Mouse (Mus musculus): ENCODE data around the gene Fgd5.

GRCm38 (mm10) chr6:91990101-91990500 is 11.4 kb downstream of the Fgd5 start:
- TF ChIP-seq CTCF (IDR thresholded peaks at IDR 0.05; ENCODE audit: low read depth, low read length) (no peak), EP300 (IDR thresholded peaks at IDR 0.05; ENCODE audit: insufficient read depth, low read depth, low read length) (no peak), POLR2A (IDR thresholded peaks at IDR 0.05; ENCODE audit: insufficient read depth, low read length) (no peak)
